Mouse (Mus musculus) heart, adult 2 months (tissue): ENCODE results near the gene Derl2. TPM values are rescaled to one million over a fixed set of nuclear protein-coding genes. Genes with fewer than 3 reads are reported as not detected.

Experiments
- DNase-seq, 2 experiments: peaks; one replicate each; pipeline ENCODE4 v3.0.0; 2021
- H3K27ac ChIP-seq: fragments of 200-600 bp; 2 replicates; pipeline ENCODE4 v1.8.1; 2022
- H3K27me3 ChIP-seq: fragments of 200-500 bp; 2 replicates; pipeline ENCODE4 v1.6.1; 2012; ENCODE audit warnings: mild to moderate bottlenecking, low read length, inconsistent platforms, mixed read lengths; ENCODE audit not compliant: control insufficient read depth, insufficient read depth
- H3K36me3 ChIP-seq: fragments of 200-500 bp; 2 replicates; pipeline ENCODE4 v1.6.1; 2012; ENCODE audit warnings: low read length, inconsistent platforms; ENCODE audit not compliant: control insufficient read depth, insufficient read depth
- H3K4me1 ChIP-seq: fragments of 200-500 bp; 2 replicates; pipeline ENCODE4 v1.6.1; 2011; ENCODE audit warnings: low read length; ENCODE audit not compliant: control insufficient read depth, insufficient read depth
- H3K4me3 ChIP-seq: fragments of 200-600 bp; 2 replicates; pipeline ENCODE4 v1.8.1; 2022
- H3K79me2 ChIP-seq: fragments of 200-500 bp; replicated peaks from 2 replicates; pipeline ENCODE4 v1.6.1; 2012; ENCODE audit warnings: mild to moderate bottlenecking, inconsistent platforms, low read length, moderate library complexity, mixed read lengths; ENCODE audit not compliant: control insufficient read depth, insufficient read depth
- H3K9ac ChIP-seq: fragments of 200-500 bp; 2 replicates; pipeline ENCODE4 v1.6.1; 2012; ENCODE audit warnings: low read depth, mild to moderate bottlenecking, control low read depth, inconsistent platforms, low read length, mixed read lengths
- CTCF ChIP-seq: fragments of 200-600 bp; IDR thresholded peaks from 2 replicates; pipeline ENCODE4 v1.8.1; 2022; ENCODE audit warnings: antibody characterized with exemption, mild to moderate bottlenecking, moderate library complexity
- EP300 ChIP-seq: fragments of 200-500 bp; IDR thresholded peaks from 2 replicates; pipeline ENCODE4 v1.6.1; 2011; ENCODE audit warnings: low read depth, low read length, control low read depth; ENCODE audit not compliant: insufficient read depth
- POLR2A ChIP-seq: fragments of 200-500 bp; IDR thresholded peaks from 2 replicates; pipeline ENCODE4 v1.6.1; 2011; ENCODE audit warnings: mild to moderate bottlenecking, low read depth, low read length, control low read depth; ENCODE audit not compliant: insufficient read depth
- WGBS: fragments of 180-500 bp; shearing (Covaris S2); methylation state at CpG from one replicate; pipeline ENCODE4 v1.1.7; 2018; 5-methylcytosine and 5-hydroxymethylcytosine counted together
- intact Hi-C: fragments of 180-260 bp; cut with DNase I; formaldehyde crosslinking; loops from one replicate; pipeline ENCODE4 v1.15.1; 2025
- polyA plus RNA-seq: library from polyadenylated mRNA; depleted of rRNA; stranded (reverse); fragments of >200 nt; gene quantifications from 2 replicates; pipeline ENCODE4 v1.2.3, GENCODE M21; 2012
- total RNA-seq, 2 experiments: library from RNA; stranded (reverse); gene quantifications; 2 replicates each; pipeline ENCODE4 v1.2.3; 2021

Derl2 gene
- total and polyA plus RNA-seq, 3 experiments = 14.2 to 42.2 (median 35.8) TPM

DNA sequence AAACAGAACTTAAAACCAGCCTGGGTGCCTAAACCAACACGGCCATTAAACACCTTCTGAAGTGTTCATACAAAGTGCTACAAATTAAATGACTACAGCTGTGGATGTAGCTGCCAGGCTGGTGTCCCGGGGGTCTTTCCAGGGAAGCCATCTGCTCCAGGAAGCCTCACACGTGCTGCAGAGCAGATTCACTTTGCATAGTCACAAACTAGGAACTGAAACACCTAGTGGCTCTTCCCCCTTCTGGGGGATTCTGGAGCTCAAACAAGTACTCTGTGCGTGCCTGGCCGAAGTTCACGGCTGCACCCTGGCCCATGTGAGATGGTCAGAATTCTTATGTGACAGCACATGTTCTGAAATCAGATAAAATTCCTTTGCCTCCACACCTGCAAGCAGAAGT lies 39.4 kb downstream of the Derl2 start:
- TF ChIP-seq EP300 (no peak), CTCF (no peak), POLR2A (no peak)
- Histone ChIP-seq H3K4me3 (no peak overlapping the region), H3K36me3 (no peaks in the 10 kb centered on the region), H3K27me3 (no peaks in the 10 kb centered on the region), H3K4me1 (peaks cover 3% of the 10 kb centered on the region), H3K9ac (no peak overlapping the region), H3K27ac (no peak overlapping the region), H3K79me2 (peaks cover 3% of the 10 kb centered on the region; the same call in 1 of the 2 replicates)
- DNase-seq = no peak
- 69% methylated on average over 6 of the region's 6 CpGs for WGBS
- intact Hi-C loops = no loop called here

- no peaks in the 10 kb centered on the region for H3K36me3 ChIP-seq
- no peak for DNase-seq
Measured at GRCm38 (mm10) chr11:70977293-70977692, 42.3 kb downstream of the Derl2 start.

DNA sequence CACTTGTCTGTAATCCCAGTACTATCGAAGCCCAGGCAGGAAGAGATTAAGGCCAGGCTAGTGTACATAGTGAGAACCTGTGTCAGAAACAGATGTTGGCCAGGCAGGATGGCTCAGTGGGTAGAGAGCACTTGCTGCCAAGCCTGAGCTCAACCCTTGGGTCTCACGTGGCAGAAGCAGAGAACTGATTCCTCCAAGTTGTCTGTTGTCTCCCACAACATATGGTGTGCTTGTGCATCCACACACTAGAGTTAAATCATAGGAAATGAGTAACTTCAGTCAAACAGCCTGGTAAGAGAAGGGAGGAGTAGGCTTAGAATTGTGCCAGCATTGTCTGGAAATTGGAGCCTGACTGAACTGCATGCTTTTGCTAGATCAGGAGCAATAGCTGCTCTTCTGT lies 44.4 kb downstream of the Derl2 start:
- no peak overlapping the region for H3K4me3 ChIP-seq
- H3K9ac ChIP-seq = no peak overlapping the region
- H3K27ac ChIP-seq = no peak overlapping the region
- peaks cover 3% of the 10 kb centered on the region for H3K4me1 ChIP-seq
- no peaks in the 10 kb centered on the region for H3K27me3 ChIP-seq
- TF ChIP-seq EP300 (no peak), POLR2A (no peak), CTCF (no peak)
- no peaks in the 10 kb centered on the region for H3K36me3 ChIP-seq
- no peaks in the 10 kb centered on the region for H3K79me2 ChIP-seq
- intact Hi-C loops = no loop called here
- DNase-seq = no peak
- 63% methylated on average over 2 of the region's 2 CpGs for WGBS

More at GRCm38 (mm10) chr11:70977293-70977692, 42.3 kb downstream of the Derl2 start:
- H3K27me3 ChIP-seq = no peaks in the 10 kb centered on the region
- H3K27ac ChIP-seq = no peak overlapping the region
- H3K79me2 ChIP-seq = no peaks in the 10 kb centered on the region
- TF ChIP-seq EP300 (no peak), POLR2A (no peak), CTCF (no peak)
- no peaks in the 10 kb centered on the region for H3K4me1 ChIP-seq
- no peak overlapping the region for H3K9ac ChIP-seq
- no peak overlapping the region for H3K4me3 ChIP-seq
- 85% methylated on average over 6 of the region's 6 CpGs for WGBS
- intact Hi-C loops = no loop called here

DNA sequence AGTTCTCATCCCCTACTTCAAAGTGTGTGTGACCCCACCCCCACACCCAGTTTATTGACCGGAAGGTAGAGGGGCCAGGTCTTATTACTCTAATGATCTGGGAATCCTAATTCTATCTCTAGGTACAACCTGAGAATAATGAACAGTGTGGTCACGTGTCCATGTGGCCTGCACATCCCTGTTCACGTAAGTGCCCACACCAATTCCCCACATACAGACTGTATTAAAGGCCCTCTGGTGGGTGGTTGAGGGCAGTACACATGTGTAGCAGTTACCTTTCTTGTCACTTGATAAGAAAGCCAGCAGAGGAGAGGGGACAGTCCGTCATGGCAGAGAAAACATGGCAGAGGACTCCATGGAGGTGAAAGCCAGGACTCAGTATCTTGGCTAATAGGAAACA lies 45.7 kb downstream of the Derl2 start:
- peak; percentile 38 for TF ChIP-seq CTCF
- TF ChIP-seq EP300 = no peak
- no peak for TF ChIP-seq POLR2A
- peaks cover 6% of the 10 kb centered on the region for H3K4me1 ChIP-seq
- no peak overlapping the region for H3K4me3 ChIP-seq
- H3K27ac ChIP-seq = no peak overlapping the region
- no peaks in the 10 kb centered on the region for H3K36me3 ChIP-seq
- intact Hi-C loops = no loop called here
- no peak overlapping the region for H3K9ac ChIP-seq
- no peaks in the 10 kb centered on the region for H3K27me3 ChIP-seq
- H3K79me2 ChIP-seq = peaks cover 2% of the 10 kb centered on the region; the same call in 1 of the 2 replicates
- no peak for DNase-seq
- 73% methylated on average over 4 of the region's 4 CpGs for WGBS

DNA sequence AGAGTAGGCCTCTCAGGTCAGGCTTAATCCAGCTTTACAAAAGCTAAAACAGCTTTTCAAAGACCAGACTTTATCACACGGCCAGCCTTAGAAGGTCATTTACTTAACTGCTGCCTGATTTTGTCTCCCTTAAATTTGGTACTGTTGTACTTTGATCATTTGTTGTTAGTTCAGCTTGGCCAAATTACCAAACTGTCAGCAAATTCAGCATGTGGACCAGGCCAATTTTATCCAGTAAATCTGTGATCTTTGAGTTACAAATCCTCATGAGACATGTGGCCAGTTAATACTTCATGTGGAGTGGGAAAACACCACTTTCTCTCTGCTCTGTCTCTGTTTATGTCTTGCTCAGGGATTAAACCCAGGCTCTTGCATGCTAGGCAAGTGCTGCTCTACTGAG lies 47.1 kb downstream of the Derl2 start:
- H3K9ac ChIP-seq = no peak overlapping the region
- WGBS = 73% methylated on average over 1 of the region's 1 CpGs
- intact Hi-C loops = no loop called here
- no peak overlapping the region for H3K4me3 ChIP-seq
- peaks cover 8% of the 10 kb centered on the region for H3K4me1 ChIP-seq
- H3K36me3 ChIP-seq = peaks cover 7% of the 10 kb centered on the region
- H3K79me2 ChIP-seq = peaks cover 2% of the 10 kb centered on the region; the same call in 1 of the 2 replicates
- no peak for DNase-seq
- no peak overlapping the region for H3K27ac ChIP-seq
- no peaks in the 10 kb centered on the region for H3K27me3 ChIP-seq
- no peak for TF ChIP-seq EP300
- no peak for TF ChIP-seq CTCF
- no peak for TF ChIP-seq POLR2A

DNA sequence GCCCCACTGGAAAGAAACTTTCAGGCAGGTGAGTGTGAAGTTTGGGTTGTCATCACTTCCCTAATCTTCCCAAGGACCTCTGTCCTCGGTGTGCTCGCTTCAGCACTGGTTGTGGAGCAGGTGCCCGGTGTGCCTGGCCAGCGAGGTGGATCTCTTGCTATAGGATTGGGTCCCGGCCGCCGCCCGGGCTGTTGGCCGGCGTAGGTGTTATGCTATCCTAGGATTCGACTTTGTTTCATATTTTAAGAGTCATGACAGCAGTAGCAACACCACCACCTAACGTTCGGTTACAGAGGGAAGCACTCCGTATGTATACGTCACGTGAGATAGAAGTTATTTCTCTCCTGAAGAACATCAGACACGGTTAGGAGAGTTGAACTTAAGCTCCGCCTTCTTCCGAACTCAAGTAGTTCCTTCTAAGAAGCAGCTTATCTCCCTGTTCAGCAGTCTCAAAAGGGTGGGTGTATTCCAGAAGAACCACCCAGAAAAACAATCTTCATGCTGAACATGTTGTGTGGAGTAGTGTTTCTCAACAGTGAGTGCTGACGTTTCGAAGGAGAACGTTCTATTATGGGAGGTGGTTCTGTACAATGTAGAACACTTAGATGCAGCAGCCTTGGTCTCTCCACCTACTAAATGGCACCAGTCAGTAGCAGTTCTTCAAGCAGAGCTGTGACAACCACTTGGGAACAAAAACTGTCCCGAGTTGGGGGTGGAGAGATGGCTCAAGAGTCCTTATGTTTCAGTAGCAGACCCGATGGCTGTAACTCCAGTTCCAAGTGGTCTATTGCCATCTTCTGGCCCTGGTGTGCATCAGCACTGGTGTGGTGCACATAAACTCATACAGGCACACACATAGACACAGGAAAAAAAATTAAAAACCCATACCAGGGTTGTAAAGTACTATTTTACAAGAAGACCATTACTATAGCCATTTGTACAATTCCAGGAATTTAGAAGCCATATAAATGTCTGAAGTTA lies 48.8 kb downstream of the Derl2 start:
- Histone ChIP-seq H3K27me3 (no peaks in the 10 kb centered on the region), H3K36me3 (peaks cover 7% of the 10 kb centered on the region), H3K4me3 (peak overlapping the region; percentile 91), H3K9ac (peak overlapping the region; percentile 69), H3K4me1 (peaks cover 8% of the 10 kb centered on the region), H3K27ac (peak overlapping the region; percentile 94), H3K79me2 (peaks cover 2% of the 10 kb centered on the region; the same call in 1 of the 2 replicates)
- no peak for TF ChIP-seq POLR2A
- 0 out of 2 replicates have a peak, but pooled peaks have one; percentile 1 for TF ChIP-seq CTCF
- WGBS = 12% methylated on average over 24 of the region's 24 CpGs
- no peak for DNase-seq
- intact Hi-C loops = loop anchor here (1.0 kb wide), 1 partner anchor 48 kb away; the partner anchor contains the start of genes Derl2 and Mis12
